Mouse (Mus musculus): ENCODE measurements around the gene Lrrn4cl. TPM values are rescaled to one million over a fixed set of nuclear protein-coding genes. Genes with fewer than 3 reads are reported as not detected.

Lrrn4cl gene
- polyA plus RNA-seq (2016; fragmentation: Nextera tagmentation; extraction: Ambion mirVana) = 0.44 and 0.47 TPM in 2 replicates

DNA sequence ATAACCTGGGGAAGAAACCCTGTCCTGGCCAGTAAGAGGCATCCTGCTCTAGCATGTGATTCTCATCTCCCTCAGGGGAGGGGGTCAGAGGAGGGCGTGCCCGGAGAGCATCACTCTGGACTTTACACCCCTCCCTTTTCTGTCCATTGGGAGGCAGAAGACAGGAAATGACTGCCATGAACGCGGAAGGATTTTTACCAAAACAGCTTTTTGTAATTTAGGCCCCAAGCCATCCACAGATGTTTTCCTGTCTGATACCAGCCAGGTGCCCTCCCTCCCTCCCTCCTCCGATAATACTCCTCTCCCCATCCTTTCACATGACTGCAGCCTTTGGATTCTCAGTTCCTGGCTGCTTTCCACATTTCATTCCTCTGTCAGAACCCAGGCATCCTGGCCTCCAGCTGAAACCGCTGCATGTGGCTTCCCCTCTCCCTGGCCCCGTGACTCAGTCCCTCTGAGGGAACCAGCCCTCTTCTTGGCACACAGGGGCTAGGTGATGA, at the start of gene Lrrn4cl:
Gene Lrrn4cl, plus strand, starts transcription at position 367 of the 500 bp plus-strand sequence.
- no peak for DNase-seq (ENCODE audit: low spot score)
- Histone ChIP-seq H3K4me1 (replicated peaks) (peaks cover 9% of the 10 kb centered on the region; the same call in 1 of the 2 replicates), H3K4me3 (no peak within 1 kb of the TSS), H3K36me3 (peaks cover 39% of the 10 kb centered on the region), H3K9me3 (no peaks in the 10 kb centered on the region), H3K27ac (no peak within 1 kb of the TSS), H3K27me3 (ENCODE audit: insufficient read depth, poor library complexity, severe bottlenecking) (no peaks in the 10 kb centered on the region)
- 33% methylated on average over 7 of the region's 7 CpGs for WGBS

DNA sequence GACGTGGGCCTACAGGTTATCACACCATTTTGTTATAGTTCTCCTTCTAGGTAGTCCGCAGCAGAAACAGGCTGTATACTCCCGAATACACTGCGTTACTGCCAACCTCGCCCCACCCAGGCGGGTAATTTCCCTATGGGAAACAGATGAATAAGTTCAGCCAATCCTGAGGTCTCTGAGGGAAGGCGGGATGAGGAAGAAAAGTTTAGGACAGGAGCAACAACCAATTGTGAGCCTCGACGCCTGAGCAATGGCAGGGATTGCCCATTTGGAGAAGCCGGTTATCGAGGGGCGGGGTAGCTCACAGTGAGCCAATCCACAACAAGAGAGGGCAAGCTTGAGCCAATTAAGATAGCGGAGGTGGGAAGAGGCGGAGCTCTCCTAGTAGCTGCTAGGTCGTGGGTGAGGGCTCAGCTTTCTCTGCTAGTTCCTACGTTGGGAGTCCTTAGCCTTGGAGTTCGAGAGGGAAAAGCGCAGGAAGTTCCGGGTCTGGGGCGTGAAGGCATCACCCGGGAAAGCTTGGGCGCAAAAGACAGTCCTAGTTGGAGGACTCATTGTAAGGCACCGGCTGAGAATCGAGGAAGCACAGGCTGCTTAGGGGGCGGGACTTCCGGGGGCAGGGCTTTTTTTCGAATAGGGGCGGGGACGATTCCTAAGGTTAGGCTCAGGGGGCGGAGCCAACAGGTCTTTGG, 48.3 kb upstream of the Lrrn4cl start, which contains the start of gene Zbtb3:
Gene Zbtb3, plus strand, starts transcription at position 426 of the 692 bp plus-strand sequence.
- Histone ChIP-seq H3K4me1 (replicated peaks) (peaks cover 32% of the 10 kb centered on the region), H3K4me3 (peak within 1 kb of the TSS; percentile 69), H3K36me3 (peaks cover 41% of the 10 kb centered on the region), H3K27me3 (ENCODE audit: insufficient read depth, poor library complexity, severe bottlenecking) (no peaks in the 10 kb centered on the region), H3K9me3 (no peaks in the 10 kb centered on the region), H3K27ac (peak within 1 kb of the TSS; percentile 94)
- under 1% methylated on average over 30 of the region's 30 CpGs for WGBS
- peak; percentile 96 for DNase-seq (ENCODE audit: low spot score)

DNA sequence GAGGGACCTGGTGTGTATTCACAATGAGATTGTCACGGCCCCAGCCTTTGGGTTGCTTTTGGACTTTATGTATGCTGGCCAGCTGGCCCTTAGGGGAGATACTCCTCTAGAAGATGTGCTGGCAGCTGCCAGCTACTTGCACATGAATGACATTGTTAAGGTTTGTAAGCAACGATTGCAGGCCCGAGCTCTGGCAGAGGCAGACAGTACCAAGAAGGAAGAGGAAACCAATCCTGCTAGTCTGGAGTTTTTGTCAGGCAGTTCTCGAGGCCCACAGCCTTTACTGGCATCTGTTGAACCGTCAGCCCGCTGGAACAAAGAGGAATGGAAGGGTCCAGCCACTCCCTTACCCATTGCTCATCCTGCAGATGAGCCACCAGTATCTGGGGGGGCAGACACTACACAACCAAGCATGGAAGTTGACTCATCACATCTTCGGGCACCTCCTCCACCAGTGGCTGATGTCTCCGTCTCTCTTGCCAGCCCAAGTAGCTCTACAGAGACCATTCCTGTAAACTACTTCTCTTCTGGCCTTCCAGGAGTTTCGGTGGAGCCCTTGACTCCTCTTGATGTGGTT, 47.3 kb upstream of the Lrrn4cl start:
- WGBS = 91% methylated on average over 9 of the region's 9 CpGs
- Histone ChIP-seq H3K4me3 (peak overlapping the region; percentile 69), H3K4me1 (replicated peaks) (peaks cover 25% of the 10 kb centered on the region), H3K9me3 (no peaks in the 10 kb centered on the region), H3K36me3 (peaks cover 52% of the 10 kb centered on the region), H3K27me3 (ENCODE audit: insufficient read depth, poor library complexity, severe bottlenecking) (no peaks in the 10 kb centered on the region), H3K27ac (peak overlapping the region; percentile 94)
- no peak for DNase-seq (ENCODE audit: low spot score)

DNA sequence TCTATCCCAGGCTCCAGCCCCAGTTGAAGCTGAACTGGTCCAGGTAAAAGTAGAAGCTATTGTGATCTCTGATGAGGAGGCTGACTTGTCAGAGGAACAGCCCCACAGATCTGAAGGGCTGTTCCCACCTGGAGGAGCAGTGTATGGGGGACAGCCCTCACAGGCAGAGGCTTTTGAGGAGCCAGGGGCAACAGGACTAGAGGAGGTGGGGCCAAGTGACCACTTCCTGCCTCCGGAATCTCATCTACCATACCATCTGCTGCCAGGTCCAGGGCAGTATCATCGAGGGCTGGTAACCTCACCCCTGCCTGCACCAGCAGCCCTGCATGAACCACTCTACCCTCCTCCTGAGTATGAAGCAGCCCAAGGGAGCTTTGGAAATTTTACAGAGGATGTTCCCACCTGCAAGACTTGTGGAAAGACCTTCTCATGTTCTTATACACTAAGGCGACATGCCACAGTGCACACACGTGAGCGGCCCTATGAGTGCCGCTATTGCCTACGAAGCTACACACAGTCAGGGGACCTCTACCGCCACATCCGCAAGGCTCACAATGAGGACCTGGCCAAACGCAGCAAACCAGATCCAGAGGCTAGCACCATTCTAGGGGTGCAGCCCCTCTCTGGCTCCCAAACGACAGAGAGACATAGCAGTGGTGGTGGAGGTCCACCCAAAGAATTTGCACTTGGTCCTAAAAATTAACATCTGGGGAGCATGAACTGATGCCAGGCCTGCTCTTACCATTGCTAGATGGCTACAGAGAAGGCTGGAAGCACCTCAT, 46.5 kb upstream of the Lrrn4cl start:
- no peaks in the 10 kb centered on the region for H3K9me3 ChIP-seq
- H3K36me3 ChIP-seq = peaks cover 59% of the 10 kb centered on the region
- no peak overlapping the region for H3K27ac ChIP-seq
- peaks cover 19% of the 10 kb centered on the region for H3K4me1 ChIP-seq (replicated peaks)
- WGBS = 90% methylated on average over 11 of the region's 11 CpGs
- 0 out of 2 replicates have a peak overlapping the region, but pooled peaks have one; percentile 69 for H3K4me3 ChIP-seq
- no peak for DNase-seq (ENCODE audit: low spot score)
- no peaks in the 10 kb centered on the region for H3K27me3 ChIP-seq (ENCODE audit: insufficient read depth, poor library complexity, severe bottlenecking)

DNA sequence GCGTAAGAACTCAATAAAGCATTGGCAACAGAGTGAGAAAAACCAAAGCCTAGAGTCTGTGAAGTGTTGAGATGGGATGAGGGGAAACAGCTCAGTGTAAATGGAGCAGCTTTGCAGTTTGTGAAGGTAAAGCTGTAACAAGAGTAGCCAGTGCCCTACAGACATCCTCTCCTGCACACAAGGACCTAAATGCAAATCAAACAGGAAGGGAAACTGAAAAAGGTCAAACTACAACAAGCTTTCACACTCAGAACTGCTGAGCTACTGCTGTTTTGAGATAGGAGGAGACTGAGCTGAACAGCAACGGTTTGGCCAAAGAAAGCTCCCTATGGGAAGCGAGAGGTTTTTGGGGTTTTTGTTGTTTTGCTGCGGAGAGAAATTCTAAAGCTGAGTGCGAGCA, 43.8 kb upstream of the Lrrn4cl start:
- no peak for DNase-seq (ENCODE audit: low spot score)
- Histone ChIP-seq H3K36me3 (peaks cover 86% of the 10 kb centered on the region), H3K4me1 (replicated peaks) (peaks cover 16% of the 10 kb centered on the region), H3K27me3 (ENCODE audit: insufficient read depth, poor library complexity, severe bottlenecking) (no peaks in the 10 kb centered on the region), H3K4me3 (no peak overlapping the region), H3K27ac (no peak overlapping the region), H3K9me3 (no peaks in the 10 kb centered on the region)
- 91% methylated on average over 5 of the region's 5 CpGs for WGBS

DNA sequence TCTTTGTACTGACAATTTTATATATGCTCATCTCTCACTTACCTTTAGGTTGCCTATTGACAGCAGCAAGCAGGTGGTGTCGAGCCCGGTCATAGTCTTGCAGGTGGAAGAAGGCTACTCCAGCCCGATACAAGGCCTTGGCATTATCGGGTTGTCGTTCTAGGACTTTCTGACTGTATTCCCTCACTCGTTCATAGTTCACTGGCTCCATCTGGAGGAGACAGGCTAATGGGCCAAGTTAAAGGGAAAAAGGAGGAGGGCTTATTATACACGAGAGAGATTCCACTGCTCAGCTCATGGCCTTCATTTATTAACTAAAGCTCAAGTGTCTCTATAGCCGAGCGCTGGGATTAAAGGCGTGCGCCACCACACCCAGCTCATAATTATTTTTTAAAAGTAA, 34.8 kb upstream of the Lrrn4cl start:
- Histone ChIP-seq H3K36me3 (peaks cover 62% of the 10 kb centered on the region), H3K9me3 (no peaks in the 10 kb centered on the region), H3K4me3 (no peak overlapping the region), H3K27me3 (ENCODE audit: insufficient read depth, poor library complexity, severe bottlenecking) (no peaks in the 10 kb centered on the region), H3K4me1 (replicated peaks) (peaks cover 27% of the 10 kb centered on the region), H3K27ac (no peak overlapping the region)
- DNase-seq (ENCODE audit: low spot score) = no peak
- 90% methylated on average over 11 of the region's 11 CpGs for WGBS

DNA sequence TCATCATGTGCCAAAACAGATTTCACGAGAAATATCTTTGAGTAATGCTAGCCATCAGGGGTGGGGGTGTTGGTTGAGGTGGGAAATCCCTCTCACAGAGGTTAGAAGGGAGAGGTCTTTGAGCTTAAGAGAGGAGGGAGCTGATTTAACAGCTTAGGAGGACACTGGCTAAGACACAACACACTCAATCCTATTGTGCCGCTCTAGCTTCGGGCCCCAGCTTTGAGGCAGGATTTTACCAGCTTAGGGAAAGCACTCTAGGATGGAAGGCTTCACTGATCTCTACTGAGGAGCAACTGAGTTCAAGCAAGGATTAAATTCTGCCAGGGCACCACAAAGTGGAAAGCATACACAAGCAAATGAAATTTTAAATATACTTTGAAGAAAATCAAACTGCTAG, 33.6 kb upstream of the Lrrn4cl start:
- Histone ChIP-seq H3K27me3 (ENCODE audit: insufficient read depth, poor library complexity, severe bottlenecking) (no peaks in the 10 kb centered on the region), H3K4me1 (replicated peaks) (peaks cover 36% of the 10 kb centered on the region), H3K4me3 (peak overlapping the region; percentile 100), H3K27ac (no peak overlapping the region), H3K36me3 (peaks cover 55% of the 10 kb centered on the region), H3K9me3 (no peaks in the 10 kb centered on the region)
- 83% methylated on average over 3 of the region's 3 CpGs for WGBS
- no peak for DNase-seq (ENCODE audit: low spot score)

DNA sequence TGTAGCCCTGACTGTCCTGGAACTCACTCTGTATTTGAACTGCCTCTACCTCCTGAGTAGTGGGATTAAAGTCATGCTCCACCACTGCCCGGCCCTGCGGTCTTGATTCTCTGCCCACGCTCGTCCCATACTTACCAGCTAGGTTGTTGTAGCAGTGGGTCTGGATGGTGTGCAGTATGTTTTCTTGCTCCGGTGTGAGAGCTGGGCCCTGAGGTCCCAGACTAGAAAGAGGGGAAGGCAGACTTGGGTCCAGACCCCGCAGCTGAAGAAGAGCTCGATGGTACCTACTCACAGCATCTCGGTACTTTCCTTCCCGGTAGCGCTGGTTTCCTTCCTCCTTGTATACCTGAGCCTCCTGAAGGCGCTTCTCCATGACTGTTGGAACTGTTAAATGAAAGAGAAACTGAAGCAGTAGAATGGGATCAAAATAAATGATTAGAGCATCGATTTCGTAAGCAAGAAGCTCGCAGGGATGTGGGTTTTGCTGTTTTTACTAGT, 32.2 kb upstream of the Lrrn4cl start:
- Histone ChIP-seq H3K27ac (peak overlapping the region; percentile 98), H3K4me3 (peak overlapping the region; percentile 100), H3K9me3 (no peaks in the 10 kb centered on the region), H3K4me1 (replicated peaks) (peaks cover 48% of the 10 kb centered on the region), H3K36me3 (peaks cover 54% of the 10 kb centered on the region), H3K27me3 (ENCODE audit: insufficient read depth, poor library complexity, severe bottlenecking) (no peaks in the 10 kb centered on the region)
- no peak for DNase-seq (ENCODE audit: low spot score)
- WGBS = 37% methylated on average over 14 of the region's 14 CpGs

DNA sequence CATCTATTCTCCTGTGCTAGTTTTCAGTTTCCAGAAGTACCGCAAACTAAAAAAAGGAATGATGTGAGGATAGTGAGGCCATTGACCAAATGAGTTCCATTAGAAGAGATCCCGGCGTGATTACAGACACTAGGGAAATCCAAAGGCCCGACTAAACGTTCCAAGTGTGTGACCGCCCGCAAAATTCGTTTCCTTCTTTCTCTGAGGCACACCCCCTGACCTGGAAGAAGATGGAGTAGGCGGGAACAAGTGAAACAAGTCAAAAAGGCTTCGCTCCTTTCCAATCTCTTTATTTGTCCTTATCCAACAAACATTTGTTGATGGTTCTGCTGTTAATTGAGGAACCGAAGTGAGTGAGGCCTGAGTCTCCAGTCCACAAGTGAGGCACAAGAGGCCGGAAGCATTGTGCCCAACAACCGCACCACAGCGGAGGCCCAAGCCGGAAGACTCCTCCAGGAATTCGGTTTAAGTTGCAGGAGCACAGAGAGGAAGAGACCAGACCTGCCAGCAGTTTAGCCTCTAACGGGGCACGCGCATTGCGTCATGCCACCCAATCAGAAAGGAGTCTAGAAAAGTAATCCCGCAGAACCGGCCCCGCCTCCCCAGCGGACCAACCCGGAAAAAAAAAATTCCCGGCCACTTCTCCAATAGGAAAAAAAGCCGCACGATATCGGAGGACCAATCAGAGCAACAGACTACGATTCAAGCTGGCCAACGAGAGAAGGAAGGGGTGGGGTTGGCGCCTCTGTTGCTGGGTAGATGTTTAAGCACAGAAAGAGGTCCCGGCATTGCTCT, 31.6 kb upstream of the Lrrn4cl start, which contains the start of gene Ttc9c:
Gene Ttc9c, minus strand, starts transcription at position 533 of the 795 bp plus-strand sequence.
- Histone ChIP-seq H3K4me1 (replicated peaks) (peaks cover 48% of the 10 kb centered on the region), H3K27me3 (ENCODE audit: insufficient read depth, poor library complexity, severe bottlenecking) (no peaks in the 10 kb centered on the region), H3K4me3 (peak within 1 kb of the TSS; percentile 100), H3K9me3 (no peaks in the 10 kb centered on the region), H3K36me3 (peaks cover 54% of the 10 kb centered on the region), H3K27ac (peak within 1 kb of the TSS; percentile 98)
- DNase-seq (ENCODE audit: low spot score) = peak; percentile 97
- under 1% methylated on average over 33 of the region's 33 CpGs for WGBS

DNA sequence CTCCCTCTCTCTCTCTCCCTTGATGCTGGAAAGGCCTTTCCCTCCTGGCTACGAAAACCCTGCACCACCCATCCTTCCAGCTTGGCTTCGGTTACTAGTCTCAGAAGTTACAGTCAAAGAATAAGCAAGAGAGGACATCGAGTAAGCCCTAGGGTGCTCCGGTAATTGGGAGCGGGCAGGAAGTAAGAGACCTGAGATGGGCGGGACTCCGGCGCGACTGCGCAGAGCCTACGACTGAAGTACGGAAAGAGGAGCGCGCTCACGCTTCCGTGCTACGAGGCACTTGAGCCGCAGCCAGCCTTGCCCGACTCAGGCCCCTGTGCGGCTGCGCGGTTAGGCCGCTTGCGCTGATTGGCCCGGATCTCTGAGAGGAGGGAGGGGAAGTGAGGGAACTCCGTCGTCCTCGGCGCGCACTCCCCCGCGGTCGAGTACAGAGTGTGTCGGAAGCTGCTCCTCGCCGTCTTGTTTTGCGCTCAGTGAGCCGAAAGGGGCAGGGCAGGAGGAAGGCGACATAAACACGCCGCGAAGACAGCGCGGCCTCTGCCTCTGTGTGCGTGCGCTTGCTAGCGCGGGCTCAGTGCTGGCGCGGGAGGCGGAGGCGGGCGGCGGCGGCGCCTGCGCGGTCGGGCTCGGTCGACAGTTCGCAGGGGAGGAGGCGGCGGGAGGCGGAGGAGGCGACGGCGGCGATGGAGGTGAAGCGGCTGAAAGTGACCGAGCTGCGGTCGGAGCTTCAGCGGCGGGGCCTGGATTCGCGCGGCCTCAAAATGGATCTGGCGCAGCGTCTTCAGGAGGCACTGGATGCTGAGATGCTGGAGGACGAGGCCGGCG, 30.8 kb upstream of the Lrrn4cl start, which contains the start of gene Hnrnpul2:
Gene Hnrnpul2, plus strand, starts transcription at position 415 of the 828 bp plus-strand sequence.
- DNase-seq (ENCODE audit: low spot score) = peak; percentile 98
- peak within 1 kb of the TSS; percentile 100 for H3K4me3 ChIP-seq
- WGBS = under 1% methylated on average over 83 of the region's 83 CpGs
- H3K4me1 ChIP-seq (replicated peaks) = peaks cover 48% of the 10 kb centered on the region
- no peaks in the 10 kb centered on the region for H3K27me3 ChIP-seq (ENCODE audit: insufficient read depth, poor library complexity, severe bottlenecking)
- H3K27ac ChIP-seq = peak within 1 kb of the TSS; percentile 98
- H3K9me3 ChIP-seq = no peaks in the 10 kb centered on the region
- H3K36me3 ChIP-seq = peaks cover 54% of the 10 kb centered on the region

DNA sequence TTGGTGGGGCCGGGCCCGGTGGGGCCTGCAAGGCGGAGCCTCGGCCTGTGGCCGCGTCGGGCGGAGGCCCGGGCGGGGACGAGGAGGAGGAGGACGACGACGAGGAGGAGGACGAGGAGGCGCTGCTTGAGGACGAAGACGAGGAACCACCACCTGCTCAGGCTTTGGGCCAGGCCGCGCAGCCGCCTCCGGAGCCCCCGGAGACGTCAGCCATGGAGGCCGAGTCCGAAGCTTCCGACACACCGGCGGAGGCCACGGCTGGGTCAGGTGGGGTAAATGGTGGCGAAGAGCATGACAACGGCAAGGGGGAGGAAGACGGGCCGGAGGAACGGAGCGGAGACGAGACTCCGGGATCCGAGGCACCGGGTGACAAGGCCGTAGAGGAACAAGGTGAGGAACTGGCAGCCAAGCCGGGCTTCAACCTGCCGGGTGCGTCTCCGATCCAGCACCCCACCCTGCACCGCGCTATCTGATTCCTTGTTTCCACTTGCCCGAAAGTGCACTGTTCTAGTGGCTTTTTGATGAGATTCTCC, 30.1 kb upstream of the Lrrn4cl start:
- peaks cover 48% of the 10 kb centered on the region for H3K4me1 ChIP-seq (replicated peaks)
- WGBS = under 1% methylated on average over 48 of the region's 48 CpGs
- peak overlapping the region; percentile 100 for H3K4me3 ChIP-seq
- no peaks in the 10 kb centered on the region for H3K9me3 ChIP-seq
- peak overlapping the region; percentile 98 for H3K27ac ChIP-seq
- H3K36me3 ChIP-seq = peaks cover 54% of the 10 kb centered on the region
- no peaks in the 10 kb centered on the region for H3K27me3 ChIP-seq (ENCODE audit: insufficient read depth, poor library complexity, severe bottlenecking)
- no peak for DNase-seq (ENCODE audit: low spot score)

All from hindbrain, embryonic 10.5 days (tissue).